Mouse (Mus musculus): ENCODE results near the gene Esyt2. TPM values are rescaled to one million over a fixed set of nuclear protein-coding genes. Genes with fewer than 3 reads are reported as not detected.

Esyt2 gene
- polyA plus RNA-seq, 1 experiment from 2014 or later = 37.5 TPM

GRCm38 (mm10) chr12:116414941-116415340 is 133.9 kb downstream of the Esyt2 start:
- Histone ChIP-seq H3K4me3 (ENCODE audit: low read depth, low read length) (no peak overlapping the region), H3K4me2 (ENCODE audit: low read length) (no peak overlapping the region), H3K9ac (ENCODE audit: low read length) (no peak overlapping the region), H3K4me1 (replicated peaks; ENCODE audit: control insufficient read depth, insufficient read depth, low read length) (no peaks in the 10 kb centered on the region), H3K27ac (ENCODE audit: low read depth) (no peak overlapping the region), H3K9me3 (ENCODE audit: control insufficient read depth, low read length) (no peaks in the 10 kb centered on the region), H3K36me3 (ENCODE audit: control insufficient read depth, insufficient read depth, low read length) (peaks cover 70% of the 10 kb centered on the region), H3K27me3 (replicated peaks; ENCODE audit: control insufficient read depth, insufficient read depth, low read length) (no peaks in the 10 kb centered on the region)
- WGBS = 92% methylated on average over 4 of the region's 4 CpGs
- DNase-seq (ENCODE audit: low spot score) = no peak
- ATAC-seq (replicated peaks; ENCODE audit: low FRiP score, low TSS enrichment, low read depth) = no peak

GRCm38 (mm10) chr12:116416514-116416913 is 135.5 kb downstream of the Esyt2 start:
- no peaks in the 10 kb centered on the region for H3K27me3 ChIP-seq (replicated peaks; ENCODE audit: control insufficient read depth, insufficient read depth, low read length)
- H3K4me1 ChIP-seq (replicated peaks; ENCODE audit: control insufficient read depth, insufficient read depth, low read length) = no peaks in the 10 kb centered on the region
- H3K27ac ChIP-seq (ENCODE audit: low read depth) = no peak overlapping the region
- H3K9ac ChIP-seq (ENCODE audit: low read length) = no peak overlapping the region
- ATAC-seq (replicated peaks; ENCODE audit: low FRiP score, low TSS enrichment, low read depth) = no peak
- H3K4me2 ChIP-seq (ENCODE audit: low read length) = no peak overlapping the region
- no peak overlapping the region for H3K4me3 ChIP-seq (ENCODE audit: low read depth, low read length)
- WGBS = 91% methylated on average over 1 of the region's 1 CpGs
- H3K36me3 ChIP-seq (ENCODE audit: control insufficient read depth, insufficient read depth, low read length) = peaks cover 69% of the 10 kb centered on the region
- no peak for DNase-seq (ENCODE audit: low spot score)
- H3K9me3 ChIP-seq (ENCODE audit: control insufficient read depth, low read length) = no peaks in the 10 kb centered on the region

GRCm38 (mm10) chr12:116421656-116422055 is 140.7 kb downstream of the Esyt2 start:
- ATAC-seq (replicated peaks; ENCODE audit: low FRiP score, low TSS enrichment, low read depth) (no peak), DNase-seq (ENCODE audit: low spot score) (no peak)
- WGBS = 83% methylated on average over 2 of the region's 2 CpGs
- no peaks in the 10 kb centered on the region for H3K4me1 ChIP-seq (replicated peaks; ENCODE audit: control insufficient read depth, insufficient read depth, low read length)
- no peak overlapping the region for H3K27ac ChIP-seq (ENCODE audit: low read depth)
- no peak overlapping the region for H3K9ac ChIP-seq (ENCODE audit: low read length)
- H3K9me3 ChIP-seq (ENCODE audit: control insufficient read depth, low read length) = no peaks in the 10 kb centered on the region
- no peak overlapping the region for H3K4me3 ChIP-seq (ENCODE audit: low read depth, low read length)
- H3K27me3 ChIP-seq (replicated peaks; ENCODE audit: control insufficient read depth, insufficient read depth, low read length) = no peaks in the 10 kb centered on the region
- H3K36me3 ChIP-seq (ENCODE audit: control insufficient read depth, insufficient read depth, low read length) = peaks cover 81% of the 10 kb centered on the region
- H3K4me2 ChIP-seq (ENCODE audit: low read length) = no peak overlapping the region

- no peak overlapping the region for H3K27ac ChIP-seq (ENCODE audit: low read depth)
- H3K4me1 ChIP-seq (replicated peaks; ENCODE audit: control insufficient read depth, insufficient read depth, low read length) = no peaks in the 10 kb centered on the region
- H3K36me3 ChIP-seq (ENCODE audit: control insufficient read depth, insufficient read depth, low read length) = peaks cover 83% of the 10 kb centered on the region
- no peaks in the 10 kb centered on the region for H3K27me3 ChIP-seq (replicated peaks; ENCODE audit: control insufficient read depth, insufficient read depth, low read length)
- WGBS = 92% methylated on average over 2 of the region's 2 CpGs
- no peaks in the 10 kb centered on the region for H3K9me3 ChIP-seq (ENCODE audit: control insufficient read depth, low read length)
- H3K9ac ChIP-seq (ENCODE audit: low read length) = no peak overlapping the region
- DNase-seq (ENCODE audit: low spot score) (no peak), ATAC-seq (replicated peaks; ENCODE audit: low FRiP score, low TSS enrichment, low read depth) (no peak)
- no peak overlapping the region for H3K4me3 ChIP-seq (ENCODE audit: low read depth, low read length)
- no peak overlapping the region for H3K4me2 ChIP-seq (ENCODE audit: low read length)
Observed at GRCm38 (mm10) chr12:116425392-116425791, 144.4 kb downstream of the Esyt2 start.

GRCm38 (mm10) chr12:116433742-116434141 is 152.7 kb downstream of the Esyt2 start:
- Histone ChIP-seq H3K4me3 (ENCODE audit: low read depth, low read length) (no peak overlapping the region), H3K4me2 (ENCODE audit: low read length) (no peak overlapping the region), H3K9ac (ENCODE audit: low read length) (no peak overlapping the region), H3K9me3 (ENCODE audit: control insufficient read depth, low read length) (no peaks in the 10 kb centered on the region), H3K4me1 (replicated peaks; ENCODE audit: control insufficient read depth, insufficient read depth, low read length) (no peaks in the 10 kb centered on the region), H3K36me3 (ENCODE audit: control insufficient read depth, insufficient read depth, low read length) (peaks cover 69% of the 10 kb centered on the region), H3K27me3 (replicated peaks; ENCODE audit: control insufficient read depth, insufficient read depth, low read length) (no peaks in the 10 kb centered on the region), H3K27ac (ENCODE audit: low read depth) (no peak overlapping the region)
- no peak for ATAC-seq (replicated peaks; ENCODE audit: low FRiP score, low TSS enrichment, low read depth)
- WGBS = 94% methylated on average over 2 of the region's 2 CpGs
- no peak for DNase-seq (ENCODE audit: low spot score)

GRCm38 (mm10) chr12:116435232-116435631 is 154.2 kb downstream of the Esyt2 start:
- no peaks in the 10 kb centered on the region for H3K9me3 ChIP-seq (ENCODE audit: control insufficient read depth, low read length)
- H3K9ac ChIP-seq (ENCODE audit: low read length) = no peak overlapping the region
- 87% methylated on average over 2 of the region's 2 CpGs for WGBS
- H3K4me3 ChIP-seq (ENCODE audit: low read depth, low read length) = no peak overlapping the region
- peaks cover 75% of the 10 kb centered on the region for H3K36me3 ChIP-seq (ENCODE audit: control insufficient read depth, insufficient read depth, low read length)
- no peaks in the 10 kb centered on the region for H3K4me1 ChIP-seq (replicated peaks; ENCODE audit: control insufficient read depth, insufficient read depth, low read length)
- H3K27ac ChIP-seq (ENCODE audit: low read depth) = no peak overlapping the region
- H3K27me3 ChIP-seq (replicated peaks; ENCODE audit: control insufficient read depth, insufficient read depth, low read length) = no peaks in the 10 kb centered on the region
- ATAC-seq (replicated peaks; ENCODE audit: low FRiP score, low TSS enrichment, low read depth) = no peak
- H3K4me2 ChIP-seq (ENCODE audit: low read length) = no peak overlapping the region
- no peak for DNase-seq (ENCODE audit: low spot score)

GRCm38 (mm10) chr12:116436125-116436524 is 155.1 kb downstream of the Esyt2 start:
- Histone ChIP-seq H3K9ac (ENCODE audit: low read length) (no peak overlapping the region), H3K27ac (ENCODE audit: low read depth) (no peak overlapping the region), H3K4me2 (ENCODE audit: low read length) (no peak overlapping the region), H3K9me3 (ENCODE audit: control insufficient read depth, low read length) (no peaks in the 10 kb centered on the region), H3K4me1 (replicated peaks; ENCODE audit: control insufficient read depth, insufficient read depth, low read length) (no peaks in the 10 kb centered on the region), H3K36me3 (ENCODE audit: control insufficient read depth, insufficient read depth, low read length) (peaks cover 76% of the 10 kb centered on the region), H3K4me3 (ENCODE audit: low read depth, low read length) (no peak overlapping the region), H3K27me3 (replicated peaks; ENCODE audit: control insufficient read depth, insufficient read depth, low read length) (no peaks in the 10 kb centered on the region)
- WGBS = 93% methylated on average over 3 of the region's 3 CpGs
- ATAC-seq (replicated peaks; ENCODE audit: low FRiP score, low TSS enrichment, low read depth) (no peak), DNase-seq (ENCODE audit: low spot score) (no peak)

GRCm38 (mm10) chr12:116438591-116438990 is 157.6 kb downstream of the Esyt2 start:
- H3K9me3 ChIP-seq (ENCODE audit: control insufficient read depth, low read length) = no peaks in the 10 kb centered on the region
- DNase-seq (ENCODE audit: low spot score) = no peak
- peaks cover 85% of the 10 kb centered on the region for H3K36me3 ChIP-seq (ENCODE audit: control insufficient read depth, insufficient read depth, low read length)
- no peak overlapping the region for H3K9ac ChIP-seq (ENCODE audit: low read length)
- no peaks in the 10 kb centered on the region for H3K27me3 ChIP-seq (replicated peaks; ENCODE audit: control insufficient read depth, insufficient read depth, low read length)
- H3K27ac ChIP-seq (ENCODE audit: low read depth) = no peak overlapping the region
- ATAC-seq (replicated peaks; ENCODE audit: low FRiP score, low TSS enrichment, low read depth) = no peak
- H3K4me3 ChIP-seq (ENCODE audit: low read depth, low read length) = no peak overlapping the region
- 88% methylated on average over 5 of the region's 5 CpGs for WGBS
- no peak overlapping the region for H3K4me2 ChIP-seq (ENCODE audit: low read length)
- no peaks in the 10 kb centered on the region for H3K4me1 ChIP-seq (replicated peaks; ENCODE audit: control insufficient read depth, insufficient read depth, low read length)

Measured in intestine, embryonic 14.5 days (tissue).